Mouse (Mus musculus) retina, postnatal 7 days (tissue): Measurements from ENCODE around the gene Eif3l.
"Not testable (repeated sequence)": the region's sequence is repeated elsewhere in the genome, so short reads cannot be mapped to it uniquely, and the experiment has no call there.

Experiments
- DNase-seq: peaks from one replicate; pipeline ENCODE4 v3.0.0-alpha.2; 2012; ENCODE audit warnings: low read depth, low spot score

Eif3l gene

GRCm38 (mm10) chr15:79074913-79075532 is at the start of gene Eif3l:
Gene Eif3l, plus strand, starts transcription at chr15:79075179.
- DNase-seq, result peak; percentile 72

DNA sequence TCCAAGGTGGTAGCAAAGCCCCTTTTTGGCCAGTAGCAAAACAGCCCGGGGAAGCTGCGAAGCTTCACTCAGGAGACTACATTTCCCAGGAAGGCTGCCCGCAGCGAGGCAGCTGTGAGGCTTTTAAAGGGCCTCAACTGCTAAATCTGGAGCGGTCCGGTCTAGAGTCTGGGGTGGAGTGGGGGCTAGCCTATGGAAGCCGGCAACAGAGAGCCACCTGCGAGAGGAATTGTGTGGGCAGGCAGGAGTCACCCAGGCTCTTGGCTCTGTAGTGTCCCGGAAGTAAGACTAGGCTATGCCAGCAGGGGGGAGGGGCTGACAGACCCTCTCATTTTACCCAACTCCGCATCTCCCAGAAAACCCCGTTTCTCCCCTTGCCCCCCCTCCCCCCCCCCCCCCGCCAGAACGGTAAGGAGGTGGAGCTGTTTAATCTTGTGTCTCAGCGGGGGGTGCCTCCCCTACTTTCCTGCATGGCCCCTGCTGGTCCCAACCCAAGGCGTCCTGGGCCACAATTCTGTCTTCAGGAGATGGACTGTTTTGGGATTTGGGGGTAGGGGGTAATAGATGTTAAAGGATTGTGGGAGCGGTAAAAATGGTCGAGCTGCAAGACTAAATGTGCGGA is 49.2 kb upstream of the Eif3l start:
- no peak for DNase-seq

GRCm38 (mm10) chr15:79026511-79027290 is 48.3 kb upstream of the Eif3l start:
- DNase-seq, result no peak

DNA sequence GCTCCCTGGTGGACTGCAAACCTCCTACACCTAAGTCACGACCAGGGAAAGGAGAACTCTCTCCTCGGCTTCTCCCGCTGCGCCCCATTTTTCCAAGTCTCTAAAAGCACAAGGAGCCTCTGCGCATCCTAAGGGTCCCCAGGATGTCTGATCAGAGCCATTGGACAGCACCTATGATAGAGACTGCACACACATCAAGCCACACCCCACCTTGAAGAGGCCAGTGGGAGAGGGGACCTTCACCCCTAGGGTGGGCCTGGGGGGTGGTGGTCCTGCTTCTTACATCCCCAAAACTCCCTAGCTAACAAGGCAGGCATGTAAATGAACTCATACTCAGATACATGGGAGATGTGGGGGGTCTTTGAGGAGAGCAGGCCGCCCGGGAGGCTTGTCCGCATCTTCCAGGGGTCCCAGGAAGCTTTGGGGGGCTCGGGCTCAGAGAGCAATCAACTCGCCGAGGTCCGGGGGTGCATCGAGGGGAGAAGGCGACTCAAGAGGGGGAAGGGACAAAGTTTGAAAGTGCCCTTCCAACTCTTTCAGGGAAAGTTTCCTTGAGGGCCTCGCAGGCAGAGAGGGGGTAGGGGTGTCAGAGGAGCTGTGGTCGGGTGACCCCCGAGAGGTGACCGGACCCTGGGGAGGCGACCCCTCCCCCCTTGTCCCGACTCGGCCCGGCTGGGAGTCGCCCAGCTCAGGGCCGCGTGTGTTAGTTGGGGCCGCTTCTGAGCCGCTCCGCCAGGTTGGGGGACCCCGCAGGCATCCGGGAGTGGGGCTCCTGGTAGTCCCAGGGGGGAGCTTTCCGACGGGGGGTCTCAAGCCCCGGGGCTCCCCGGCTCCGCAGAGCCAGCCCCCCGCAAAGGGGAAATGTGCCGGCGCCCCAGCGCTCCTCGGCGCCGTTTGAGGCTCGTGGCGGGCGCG is 47.4 kb upstream of the Eif3l start:
- no peak for DNase-seq

DNA sequence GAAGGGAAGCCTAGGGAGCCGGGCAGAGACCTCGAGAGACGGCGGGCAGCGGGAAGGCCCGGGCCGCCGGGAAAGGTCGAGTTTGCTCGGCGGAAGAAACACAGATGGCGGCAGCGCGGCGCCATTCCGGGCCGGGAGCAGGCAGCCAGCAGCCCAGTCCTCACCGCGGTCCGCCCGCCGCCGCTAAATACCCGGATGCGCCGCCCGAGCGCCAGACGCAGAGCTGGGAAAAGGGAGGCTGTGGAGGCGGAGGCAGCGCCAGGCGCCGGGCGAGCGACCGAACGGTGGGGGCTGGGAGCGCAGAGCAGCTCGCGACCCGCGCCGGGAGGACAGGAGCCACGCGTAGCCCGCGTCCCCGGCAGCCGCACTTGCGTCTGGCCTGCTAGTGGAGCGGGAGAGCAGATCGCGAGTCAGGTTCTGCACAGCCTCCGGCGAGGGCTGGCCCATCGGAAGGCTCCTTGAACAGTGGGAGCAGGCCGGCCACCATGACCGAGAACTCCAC is 46.7 kb upstream of the Eif3l start, which contains the start of gene H1f0:
TSS of gene H1f0 (plus strand) at position 214 of the 502 bp plus-strand sequence.
- peak; percentile 85 for DNase-seq

- no peak for DNase-seq
These were observed 46.0 kb upstream of the Eif3l start for GRCm38 (mm10) chr15:79028823-79029484.

GRCm38 (mm10) chr15:79029519-79030241 is 45.3 kb upstream of the Eif3l start:
- no peak for DNase-seq

DNA sequence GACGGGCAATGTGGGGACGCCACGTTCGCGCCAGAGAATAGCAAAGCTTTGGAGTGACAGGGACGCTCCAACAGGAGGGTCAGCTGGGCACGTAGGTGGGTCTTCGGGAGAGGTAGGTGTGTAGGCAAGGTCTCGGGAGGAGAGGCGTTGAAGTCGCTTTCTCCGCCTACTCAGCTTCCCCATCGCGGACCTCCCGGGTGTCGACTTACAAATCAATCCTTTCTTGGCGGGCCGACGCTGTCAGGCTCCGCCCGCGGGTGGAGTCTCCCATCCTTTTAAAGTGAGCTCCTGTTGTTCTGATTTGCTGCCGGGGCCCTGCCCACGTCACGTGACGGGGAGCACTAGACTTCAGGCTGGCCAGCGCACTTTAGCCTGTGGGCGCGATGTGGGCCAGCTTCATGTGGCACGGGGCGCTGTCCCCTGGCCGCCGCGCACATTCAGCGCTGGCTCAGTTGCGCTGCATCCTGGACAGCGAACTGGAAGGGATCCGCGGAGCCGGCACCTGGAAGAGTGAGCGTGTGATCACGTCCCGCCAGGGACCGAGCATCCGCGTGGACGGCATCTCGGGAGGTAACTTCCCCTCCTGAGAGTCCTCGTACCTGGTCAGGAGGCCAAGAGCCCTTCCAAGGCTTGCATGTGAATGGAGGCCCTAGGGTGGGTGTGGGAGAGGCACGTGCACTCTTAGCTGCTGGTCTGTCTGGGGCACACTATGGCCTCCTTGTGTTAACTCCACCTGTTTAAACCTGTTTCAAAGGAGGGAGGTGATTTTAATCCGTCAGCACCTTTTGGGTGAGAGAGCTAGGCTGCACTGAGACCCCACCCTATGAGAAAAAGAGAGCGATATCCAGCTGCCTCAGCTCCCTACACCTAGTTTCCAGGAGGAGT is 44.2 kb upstream of the Eif3l start:
- peak; percentile 71 for DNase-seq

DNA sequence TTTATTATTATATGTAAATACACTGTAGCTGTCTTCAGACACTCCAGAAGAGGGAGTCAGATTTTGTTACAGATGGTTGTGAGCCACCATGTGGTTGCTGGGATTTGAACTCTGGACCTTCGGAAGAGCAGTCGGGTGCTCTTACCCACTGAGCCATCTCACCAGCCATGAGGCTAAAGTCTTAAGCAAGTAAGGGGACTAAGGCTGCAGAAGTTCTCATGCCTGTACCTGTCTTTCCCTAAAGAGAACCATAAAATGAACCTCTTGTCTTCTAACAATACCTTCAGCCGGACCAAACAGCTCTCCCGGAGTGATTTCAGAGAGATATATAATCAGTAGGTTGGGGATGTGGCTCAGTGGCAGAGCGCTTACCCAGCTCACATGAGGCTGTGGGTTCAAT is 43.1 kb upstream of the Eif3l start:
- DNase-seq, result not testable (repeated sequence)

DNA sequence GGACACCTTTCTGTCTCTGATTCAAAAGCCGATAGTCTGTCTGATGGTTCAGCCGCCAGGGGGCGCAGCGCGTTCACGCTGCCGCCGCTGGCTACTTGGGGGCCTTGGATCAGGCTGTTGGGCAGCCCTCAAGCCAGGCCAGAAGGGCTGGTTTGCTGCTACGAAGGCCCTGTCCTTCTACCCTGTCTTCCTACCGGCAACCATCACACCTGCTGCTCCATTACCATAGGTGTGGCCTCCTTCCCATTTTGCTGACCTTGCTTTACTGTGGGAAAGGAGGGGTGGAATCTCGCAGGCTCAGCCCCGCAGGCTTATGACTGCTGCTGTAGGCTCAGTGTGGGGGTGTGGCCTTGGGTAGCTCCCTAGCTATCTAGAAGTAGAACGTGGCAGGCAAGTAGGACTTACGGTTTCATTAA is 37.1 kb upstream of the Eif3l start:
- peak; percentile 60 for DNase-seq

DNA sequence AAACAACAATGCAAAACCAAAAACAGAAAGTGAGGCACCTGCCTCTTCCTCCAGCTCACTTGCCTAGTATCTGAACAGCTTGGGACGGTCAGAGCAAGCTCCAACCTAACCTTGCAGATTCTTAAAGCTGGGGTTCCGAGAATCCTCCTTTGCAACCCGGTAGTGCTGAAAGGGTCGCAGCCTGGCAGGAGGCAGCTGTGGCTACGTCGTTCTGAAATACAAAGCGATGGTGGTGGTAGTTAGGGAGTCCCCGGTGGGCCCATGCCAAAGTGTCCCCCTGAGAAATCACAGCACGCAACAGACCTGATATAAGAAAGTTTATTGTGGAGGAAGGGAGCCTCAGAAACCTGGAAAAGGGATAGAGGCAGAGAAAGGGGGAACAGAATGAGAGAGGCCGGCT is 36.6 kb upstream of the Eif3l start:
- no peak for DNase-seq

- peak; percentile 73 for DNase-seq
These were observed 36.1 kb upstream of the Eif3l start for GRCm38 (mm10) chr15:79038853-79039252.

- no peak for DNase-seq
These were observed 34.2 kb upstream of the Eif3l start for GRCm38 (mm10) chr15:79040501-79041416.

DNA sequence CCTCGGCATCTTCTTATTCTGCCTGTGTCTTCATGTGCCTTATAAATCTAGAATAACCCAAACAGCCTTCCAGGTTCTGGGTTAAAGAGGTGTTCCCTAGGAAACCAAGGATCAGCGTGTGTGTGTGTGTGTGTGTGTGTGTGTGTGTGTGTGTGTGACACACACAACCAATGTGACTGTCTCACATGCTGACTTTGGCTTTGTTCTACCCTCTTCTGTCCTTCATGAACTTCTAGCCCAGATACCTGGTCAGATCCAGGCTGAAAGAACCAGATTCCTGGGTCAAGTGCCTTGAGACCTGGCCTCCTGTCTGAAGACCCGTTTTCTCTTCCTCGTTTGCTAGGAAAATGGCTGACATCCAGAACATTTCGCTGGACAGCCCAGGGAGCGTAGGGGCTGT is 33.4 kb upstream of the Eif3l start, which contains the start of gene Galr3:
TSS of gene Galr3 (plus strand) at position 301 of the 400 bp plus-strand sequence.
- DNase-seq, result no peak

DNA sequence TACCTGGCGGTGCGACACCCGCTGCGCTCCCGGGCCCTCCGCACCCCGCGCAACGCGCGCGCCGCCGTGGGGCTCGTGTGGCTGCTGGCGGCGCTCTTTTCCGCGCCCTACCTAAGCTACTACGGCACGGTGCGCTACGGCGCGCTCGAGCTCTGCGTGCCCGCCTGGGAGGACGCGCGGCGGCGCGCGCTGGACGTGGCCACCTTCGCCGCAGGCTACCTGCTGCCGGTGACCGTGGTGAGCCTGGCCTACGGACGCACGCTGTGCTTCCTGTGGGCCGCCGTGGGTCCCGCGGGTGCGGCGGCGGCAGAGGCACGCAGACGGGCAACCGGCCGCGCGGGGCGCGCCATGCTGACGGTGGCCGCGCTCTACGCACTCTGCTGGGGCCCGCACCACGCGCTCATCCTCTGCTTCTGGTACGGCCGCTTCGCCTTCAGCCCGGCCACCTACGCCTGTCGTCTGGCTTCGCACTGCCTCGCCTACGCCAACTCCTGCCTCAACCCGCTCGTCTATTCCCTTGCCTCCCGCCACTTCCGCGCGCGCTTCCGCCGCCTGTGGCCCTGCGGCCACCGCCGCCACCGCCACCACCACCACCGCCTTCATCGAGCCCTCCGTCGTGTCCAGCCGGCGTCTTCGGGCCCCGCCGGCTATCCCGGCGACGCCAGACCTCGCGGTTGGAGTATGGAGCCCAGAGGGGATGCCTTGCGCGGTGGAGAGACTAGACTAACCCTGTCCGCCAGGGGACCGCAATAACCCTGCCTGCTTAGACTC is 32.1 kb upstream of the Eif3l start:
- DNase-seq, result no peak

DNA sequence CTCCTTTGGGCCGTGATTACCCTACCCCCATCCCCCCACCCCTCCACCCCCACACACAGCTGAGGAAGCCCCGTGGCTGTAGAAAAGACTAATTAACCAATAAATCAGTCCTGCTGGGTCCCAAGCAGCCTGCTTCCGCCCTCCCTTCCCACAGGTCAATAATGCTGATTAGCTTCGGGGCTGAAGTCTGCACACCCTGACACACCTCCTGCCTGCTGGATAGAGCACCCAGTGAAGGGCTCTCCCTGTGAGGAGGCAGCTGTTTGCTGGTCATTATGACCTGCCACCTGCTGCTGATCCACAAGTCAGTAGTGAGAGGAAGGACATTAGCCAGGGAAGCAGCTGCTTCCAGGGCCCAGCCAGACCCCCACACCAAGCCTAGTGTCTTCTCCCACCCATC is 30.1 kb upstream of the Eif3l start:
- DNase-seq, result no peak

DNA sequence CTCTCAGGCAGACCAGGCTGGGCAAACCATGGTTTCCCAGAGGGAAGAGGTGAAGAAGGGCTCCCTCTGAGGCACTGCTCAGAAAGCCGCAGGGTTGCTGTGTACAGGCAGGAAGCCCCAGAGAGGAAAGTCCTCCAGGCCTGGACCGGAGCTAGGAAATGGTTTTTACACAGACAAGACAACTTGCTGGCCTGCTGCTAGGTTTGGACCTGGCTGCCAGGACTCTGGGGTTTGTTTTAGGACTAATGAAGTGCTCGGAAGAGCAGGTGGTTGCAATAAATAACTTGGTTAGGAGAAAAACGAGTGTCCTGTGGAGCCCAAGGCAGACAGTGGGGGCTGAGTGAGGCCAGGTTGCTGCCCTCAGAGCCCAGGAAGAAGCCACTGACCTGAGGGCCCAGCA is 26.8 kb upstream of the Eif3l start:
- no peak for DNase-seq
